13 mouse cellular contexts compared by ENCODE assay signal in genomic region chr9:32824134-32824531, GRCm38 (mm10).
A peak's percentile ranks its signal among the peaks of the same experiment; 100 is the strongest.
DNase-seq lines count a peak whose midpoint lies in the region; ATAC-seq lines count a peak whose summit lies in the region.
"Had no signal": no experiment of that assay in that cellular context is flagged by ENCODE, and none has a peak within 500 bp of the region (broad histone marks: within the 10 kb centered on the region; RNA-seq: fewer than 3 reads in every experiment).

No protein-coding gene starts in this region.

- H3K4me1 ChIP-seq in kidney, embryonic 16.5 days (ENCODE audit: insufficient read depth, low read length), result 0 out of 2 replicates have a peak, but pooled peaks cover 5% of the 10 kb centered on the region
- H3K4me1 ChIP-seq in embryonic facial prominence, embryonic 15.5 days, result peaks cover 6% of the 10 kb centered on the region; the same call in 1 of the 2 replicates
- peaks cover 5% of the 10 kb centered on the region; the same call in 1 of the 2 replicates for H3K4me1 ChIP-seq in limb, embryonic 15.5 days
- H3K4me1 ChIP-seq: liver, embryonic 13.5 days had no signal

- no peak for DNase-seq in kidney, postnatal 25 days
- peak; percentile 10 for DNase-seq in brain, adult 2 months (ENCODE audit: low read depth, low spot score)
- DNase-seq in urinary bladder, adult 18-20 months (ENCODE audit: low spot score in 2 of 2), result no peak
- DNase-seq in layer of hippocampus, adult 9-11 months, result no peak
- DNase-seq: cerebellum, adult 11-12 months; gastrocnemius, postnatal 10 days; kidney, adult 11 months; liver, embryonic 13.5 days had no signal

- no peak for ATAC-seq in kidney, embryonic 16.5 days (ENCODE audit: low FRiP score, low TSS enrichment)
- 0 out of 2 replicates have a peak, but pooled peaks have one; percentile 7 for ATAC-seq in embryonic facial prominence, embryonic 15.5 days (ENCODE audit: insufficient number of reproducible peaks, low FRiP score, low TSS enrichment, low read depth)
- no peak for ATAC-seq in limb, embryonic 15.5 days (ENCODE audit: insufficient number of reproducible peaks, low FRiP score, low TSS enrichment, low read depth)
- ATAC-seq: forebrain, embryonic 15.5 days had no signal

- H3K9me3 ChIP-seq in kidney, embryonic 16.5 days (ENCODE audit: low read length), result no peaks in the 10 kb centered on the region
- no peaks in the 10 kb centered on the region for H3K9me3 ChIP-seq in embryonic facial prominence, embryonic 15.5 days (replicated peaks)
- no peaks in the 10 kb centered on the region for H3K9me3 ChIP-seq in limb, embryonic 15.5 days
- H3K9me3 ChIP-seq: forebrain, embryonic 15.5 days; heart, embryonic 13.5 days; liver, embryonic 13.5 days had no signal

- no peak overlapping the region for H3K9ac ChIP-seq in kidney, embryonic 16.5 days (replicated peaks; ENCODE audit: low read length)
- H3K9ac ChIP-seq in embryonic facial prominence, embryonic 15.5 days, result no peak overlapping the region
- H3K9ac ChIP-seq in limb, embryonic 15.5 days, result no peak overlapping the region
- H3K9ac ChIP-seq: forebrain, embryonic 15.5 days; heart, embryonic 13.5 days; liver, embryonic 13.5 days had no signal

- H3K27me3 ChIP-seq in kidney, embryonic 16.5 days (ENCODE audit: insufficient read depth, low read length), result no peaks in the 10 kb centered on the region
- H3K27me3 ChIP-seq in embryonic facial prominence, embryonic 15.5 days, result no peaks in the 10 kb centered on the region
- H3K27me3 ChIP-seq in limb, embryonic 15.5 days, result no peaks in the 10 kb centered on the region
- H3K27me3 ChIP-seq: forebrain, embryonic 15.5 days; heart, embryonic 13.5 days; liver, embryonic 13.5 days had no signal

- H3K4me2 ChIP-seq in kidney, embryonic 16.5 days (replicated peaks; ENCODE audit: low read depth, low read length), result no peak overlapping the region
- no peak overlapping the region for H3K4me2 ChIP-seq in embryonic facial prominence, embryonic 15.5 days (replicated peaks)
- H3K4me2 ChIP-seq in limb, embryonic 15.5 days, result 0 out of 2 replicates have a peak overlapping the region, but pooled peaks have one; percentile 5
- H3K4me2 ChIP-seq: forebrain, embryonic 15.5 days; liver, embryonic 13.5 days had no signal

- no peak overlapping the region for H3K4me3 ChIP-seq in kidney, embryonic 16.5 days (ENCODE audit: low read length)
- H3K4me3 ChIP-seq in embryonic facial prominence, embryonic 15.5 days (replicated peaks), result no peak overlapping the region
- H3K4me3 ChIP-seq in limb, embryonic 15.5 days, result no peak overlapping the region
- H3K4me3 ChIP-seq: forebrain, embryonic 15.5 days; heart, embryonic 13.5 days; liver, embryonic 13.5 days had no signal

- H3K36me3 ChIP-seq in kidney, embryonic 16.5 days (ENCODE audit: insufficient read depth, low read length), result no peaks in the 10 kb centered on the region
- no peaks in the 10 kb centered on the region for H3K36me3 ChIP-seq in embryonic facial prominence, embryonic 15.5 days
- H3K36me3 ChIP-seq in limb, embryonic 15.5 days, result no peaks in the 10 kb centered on the region
- H3K36me3 ChIP-seq: forebrain, embryonic 15.5 days; heart, embryonic 13.5 days; liver, embryonic 13.5 days had no signal

- 54% methylated on average over 6 of the region's 6 CpGs for WGBS in kidney, embryonic 16.5 days
- 33% methylated on average over 6 of the region's 6 CpGs for WGBS in embryonic facial prominence, embryonic 15.5 days
- 19% methylated on average over 6 of the region's 6 CpGs for WGBS in limb, embryonic 15.5 days

- peak overlapping the region; percentile 50; the same call in 1 of the 2 replicates for H3K27ac ChIP-seq in kidney, embryonic 16.5 days (ENCODE audit: low read length)
- no peak overlapping the region for H3K27ac ChIP-seq in embryonic facial prominence, embryonic 15.5 days (replicated peaks)
- H3K27ac ChIP-seq in limb, embryonic 15.5 days, result no peak overlapping the region
- H3K27ac ChIP-seq: forebrain, embryonic 15.5 days; liver, embryonic 13.5 days had no signal
